Mouse (Mus musculus): ENCODE measurements around the gene Htr2c. TPM values are rescaled to one million over a fixed set of nuclear protein-coding genes. Genes with fewer than 3 reads are reported as not detected.

Htr2c gene
- polyA plus RNA-seq, 1 experiment from 2014 or later: not detected

- H3K9me3 ChIP-seq (ENCODE audit: low read length): no peaks in the 10 kb centered on the region
- no peak for DNase-seq
Measured at GRCm38 (mm10) chrX:147217382-147218013, 255.2 kb downstream of the Htr2c start.

GRCm38 (mm10) chrX:147238806-147239542, 276.7 kb downstream of the Htr2c start:
- TF ChIP-seq EP300 (IDR thresholded peaks at IDR 0.05; ENCODE audit: low read depth) (no peak), CTCF (IDR thresholded peaks at IDR 0.05; ENCODE audit: low read depth) (no peak)

More at GRCm38 (mm10) chrX:147217382-147218013, 255.2 kb downstream of the Htr2c start:
- Histone ChIP-seq H3K36me3 (replicated peaks; ENCODE audit: insufficient read depth, low read length) (no peaks in the 10 kb centered on the region), H3K4me2 (ENCODE audit: low read depth, low read length) (no peak overlapping the region), H3K9ac (replicated peaks) (no peak overlapping the region), H3K4me3 (ENCODE audit: low read depth, low read length) (no peak overlapping the region), H3K27me3 (ENCODE audit: insufficient read depth, low read length) (no peaks in the 10 kb centered on the region), H3K27ac (ENCODE audit: low read depth) (no peak overlapping the region), H3K4me1 (ENCODE audit: insufficient read depth) (no peaks in the 10 kb centered on the region)
- no peak for ATAC-seq
- no peak for TF ChIP-seq CTCF (IDR thresholded peaks at IDR 0.05; ENCODE audit: low read depth)
- TF ChIP-seq EP300 (IDR thresholded peaks at IDR 0.05; ENCODE audit: low read depth): no peak
- WGBS (ENCODE audit: insufficient replicate concordance): 68% methylated on average over 3 of the region's 3 CpGs

More at GRCm38 (mm10) chrX:147238806-147239542, 276.7 kb downstream of the Htr2c start:
- 66% methylated on average over 2 of the region's 2 CpGs for WGBS (ENCODE audit: insufficient replicate concordance)
- Histone ChIP-seq H3K4me3 (ENCODE audit: low read depth, low read length) (no peak overlapping the region), H3K36me3 (replicated peaks; ENCODE audit: insufficient read depth, low read length) (no peaks in the 10 kb centered on the region), H3K4me1 (ENCODE audit: insufficient read depth) (no peaks in the 10 kb centered on the region), H3K9me3 (ENCODE audit: low read length) (no peaks in the 10 kb centered on the region), H3K27me3 (ENCODE audit: insufficient read depth, low read length) (no peaks in the 10 kb centered on the region), H3K27ac (ENCODE audit: low read depth) (no peak overlapping the region), H3K9ac (replicated peaks) (no peak overlapping the region), H3K4me2 (ENCODE audit: low read depth, low read length) (no peak overlapping the region)
- no peak for ATAC-seq
- no peak for DNase-seq

MicroRNAs within 50 kb of the gene (microRNA counts, 519-probe panel; counts per million panel counts)
- microRNA mmu-miR-448 (not detected), microRNA mmu-miR-764-3p (not detected), microRNA mmu-miR-764-5p (2,750 counts per million, percentile 28 among the panel's probes with 10 or more counts)

Small RNA genes lying within 50 kb of the gene (microRNA-seq; reads per million reads assigned to microRNA genes)
- gene Gm22650 (not detected), gene Gm24627 (not detected), gene Mir1264 (not detected), gene Mir1298 (not detected), gene Mir1912 (not detected), gene Mir448 (not detected), gene Mir764 (not detected)
